Mouse (Mus musculus) lung, adult 18-20 months (tissue): ENCODE results near the gene Stk17b.
A peak's percentile ranks its signal among the peaks of the same experiment; 100 is the strongest.
"Not testable (repeated sequence)": the region's sequence is repeated elsewhere in the genome, so short reads cannot be mapped to it uniquely, and the experiment has no call there.

ENCODE experiments used
- DNase-seq, 2 experiments: peaks; one replicate each; pipeline ENCODE4 v3.0.0; 2022; ENCODE audit warnings: mixed read lengths in 2 of 2

Stk17b gene

GRCm38 (mm10) chr1:53720601-53721351 lies 64.2 kb downstream of the Stk17b start:
- DNase-seq, result no peak

GRCm38 (mm10) chr1:53715966-53716515 lies 69.0 kb downstream of the Stk17b start:
- no peak for DNase-seq

GRCm38 (mm10) chr1:53715446-53715845 lies 69.6 kb downstream of the Stk17b start:
- no peak for DNase-seq

- DNase-seq, result not testable (repeated sequence)
These were observed 71.6 kb downstream of the Stk17b start for GRCm38 (mm10) chr1:53713383-53713782.

DNA sequence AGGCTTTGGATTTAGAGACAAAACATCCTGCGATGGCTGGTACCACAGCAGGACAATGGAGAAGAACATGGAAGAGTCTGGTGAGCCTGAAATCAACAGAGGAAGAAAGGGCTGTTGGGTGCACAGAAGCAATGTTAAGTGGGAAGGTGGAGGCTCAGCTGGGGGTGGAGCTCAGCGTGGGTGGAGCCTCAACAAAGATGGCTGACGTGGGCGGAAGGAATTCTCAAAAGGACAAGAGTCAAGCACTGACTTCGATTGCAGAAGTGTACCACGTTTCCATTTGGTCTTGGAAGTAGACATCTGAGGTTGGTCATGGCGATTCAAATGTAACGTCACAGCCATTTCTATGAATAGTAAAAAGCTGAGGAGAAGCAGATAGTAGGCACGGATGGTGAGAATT lies 74.0 kb downstream of the Stk17b start:
- no peak for DNase-seq

GRCm38 (mm10) chr1:53709602-53710001 lies 75.4 kb downstream of the Stk17b start:
- DNase-seq, result not testable (repeated sequence)

DNA sequence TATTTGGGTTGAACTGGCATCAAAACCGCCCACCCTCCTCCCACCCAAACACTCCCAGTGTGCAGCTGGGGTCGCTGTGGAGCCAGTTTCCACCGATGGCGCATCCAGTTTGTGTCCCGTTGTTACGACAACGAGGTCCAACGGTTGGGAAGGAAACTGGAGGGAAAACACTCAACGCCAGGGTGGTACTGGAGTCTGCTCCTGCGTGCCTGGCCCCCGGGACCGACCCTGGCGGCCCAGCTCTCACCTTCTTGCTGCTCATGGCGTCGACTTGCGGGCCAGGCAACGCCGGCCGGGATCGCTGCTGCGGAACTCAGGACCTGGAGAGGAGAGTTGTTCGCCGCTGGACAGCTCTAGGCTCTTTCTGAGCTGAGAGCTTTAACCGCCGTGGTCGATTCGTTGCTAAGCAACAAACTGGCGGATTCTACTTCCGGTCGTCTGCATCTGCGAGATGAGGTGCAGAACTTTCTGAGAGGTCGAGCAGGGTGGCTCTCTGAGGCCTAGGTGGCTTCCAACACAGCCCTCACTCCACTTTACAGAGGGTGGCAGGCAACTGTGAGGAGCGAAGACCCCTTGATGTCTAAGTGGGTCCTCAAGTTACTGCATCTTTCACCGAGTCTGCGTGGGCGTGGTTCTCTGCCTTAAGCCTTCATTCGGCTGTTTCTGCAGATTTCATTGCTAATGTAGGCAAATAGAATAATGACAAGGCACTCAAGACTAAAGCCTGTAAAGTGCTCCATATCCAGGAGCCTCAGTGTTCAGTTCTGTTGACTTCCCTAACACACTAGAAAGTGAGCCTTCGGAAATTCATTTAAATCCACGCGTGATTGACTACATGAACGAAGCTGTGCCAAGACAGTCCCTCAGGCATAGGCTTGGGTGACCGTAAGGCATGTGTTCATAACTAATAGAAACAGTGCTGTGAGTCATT lies 78.3 kb downstream of the Stk17b start, which contains the start of gene Dnah7a:
Gene Dnah7a (minus strand): TSS at position 354 of the 931 bp plus-strand sequence.
- DNase-seq, result peak; percentile 15 to 32
